Mouse (Mus musculus) c-Kit-positive CD71-negative TER-119-negative erythroid progenitor cells, embryonic 14.5 days (primary cell): Measurements from ENCODE around the gene Fer1l5.

Source experiments
- DNase-seq: peaks from one replicate; pipeline ENCODE4 v3.0.0-alpha.2; 2013; ENCODE audit warnings: low read depth

Fer1l5 gene

GRCm38 (mm10) chr1:36371934-36372845 lies at the start of gene Fer1l5:
TSS of gene Fer1l5 (plus strand) at chr1:36372291.
- DNase-seq, result no peak

- no peak for DNase-seq
These were observed 49.0 kb upstream of the Fer1l5 start for GRCm38 (mm10) chr1:36323076-36323475.

GRCm38 (mm10) chr1:36323746-36324448 lies 48.2 kb upstream of the Fer1l5 start:
- DNase-seq, result no peak

GRCm38 (mm10) chr1:36325900-36326321 lies 46.2 kb upstream of the Fer1l5 start:
- DNase-seq, result no peak

GRCm38 (mm10) chr1:36326815-36327214 lies 45.3 kb upstream of the Fer1l5 start:
- DNase-seq, result no peak

GRCm38 (mm10) chr1:36331743-36332142 lies 40.3 kb upstream of the Fer1l5 start:
- DNase-seq, result no peak

GRCm38 (mm10) chr1:36332955-36333887 lies 38.9 kb upstream of the Fer1l5 start:
- DNase-seq, result no peak

GRCm38 (mm10) chr1:36342547-36342946 lies 29.5 kb upstream of the Fer1l5 start:
- DNase-seq, result no peak

- DNase-seq, result no peak
These were observed 19.7 kb upstream of the Fer1l5 start for GRCm38 (mm10) chr1:36352351-36352750.

GRCm38 (mm10) chr1:36356955-36357695 lies 15.0 kb upstream of the Fer1l5 start:
- DNase-seq, result no peak

- DNase-seq, result no peak
These were observed 4.4 kb upstream of the Fer1l5 start for GRCm38 (mm10) chr1:36367698-36368097.

- DNase-seq, result peak; percentile 23
These were observed 3.8 kb upstream of the Fer1l5 start for GRCm38 (mm10) chr1:36368112-36368968.

- DNase-seq, result peak; percentile 90
These were observed 3.0 kb upstream of the Fer1l5 start, which contains the start of gene Kansl3 for GRCm38 (mm10) chr1:36368969-36369645. TSS of gene Kansl3 (minus strand) at chr1:36369181.

GRCm38 (mm10) chr1:36370918-36371317 lies 1.2 kb upstream of the Fer1l5 start:
- DNase-seq, result no peak

GRCm38 (mm10) chr1:36378880-36379279 lies 6.8 kb downstream of the Fer1l5 start:
- DNase-seq, result no peak

GRCm38 (mm10) chr1:36379582-36379981 lies 7.5 kb downstream of the Fer1l5 start:
- DNase-seq, result no peak

- DNase-seq, result no peak
These were observed 24.9 kb downstream of the Fer1l5 start for GRCm38 (mm10) chr1:36397041-36397440.

GRCm38 (mm10) chr1:36401509-36401908 lies 29.4 kb downstream of the Fer1l5 start:
- DNase-seq, result no peak

GRCm38 (mm10) chr1:36404531-36404930 lies 32.4 kb downstream of the Fer1l5 start:
- DNase-seq, result no peak

GRCm38 (mm10) chr1:36429511-36429910 lies 57.4 kb downstream of the Fer1l5 start:
- DNase-seq, result no peak
